Mouse (Mus musculus): Measurements from ENCODE around the gene Fam163a. TPM values are rescaled to one million over a fixed set of nuclear protein-coding genes. Genes with fewer than 3 reads are reported as not detected.
A peak's percentile ranks its signal among the peaks of the same experiment; 100 is the strongest.

Gene Fam163a
- polyA plus RNA-seq, 1 experiment from 2014 or later, result 2.6 TPM

DNA sequence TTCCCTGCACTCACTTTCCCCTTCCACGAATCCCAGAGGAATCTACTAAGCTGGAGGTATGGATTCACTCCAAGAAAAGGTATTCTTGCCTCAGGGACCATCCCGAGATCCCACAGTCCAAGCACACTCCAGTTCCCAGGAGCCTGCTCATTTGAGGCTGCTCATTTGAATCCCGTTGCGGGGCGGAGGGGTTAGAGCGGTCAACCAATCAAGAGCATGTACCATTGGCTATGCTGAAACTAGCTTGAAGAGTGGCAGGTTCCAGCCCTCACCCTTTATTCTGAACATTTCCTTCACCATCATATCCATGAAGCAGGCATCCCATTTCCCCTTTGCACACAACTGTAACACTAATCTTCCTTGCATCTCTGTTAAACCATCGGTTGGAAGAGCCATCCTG, 92.7 kb downstream of the Fam163a start:
- WGBS, result 67% methylated on average over 7 of the region's 7 CpGs
- H3K27ac ChIP-seq (ENCODE audit: low read depth, low read length), result no peak overlapping the region
- no peak for DNase-seq (ENCODE audit: low spot score)
- H3K27me3 ChIP-seq (ENCODE audit: control insufficient read depth, insufficient read depth, low read length), result no peaks in the 10 kb centered on the region
- ATAC-seq (replicated peaks; ENCODE audit: low FRiP score), result no peak
- no peak overlapping the region for H3K4me2 ChIP-seq (ENCODE audit: low read depth, low read length, severe bottlenecking)
- H3K9me3 ChIP-seq (ENCODE audit: control insufficient read depth, low read length), result no peaks in the 10 kb centered on the region
- H3K9ac ChIP-seq (ENCODE audit: low read length), result no peak overlapping the region
- peaks cover 3% of the 10 kb centered on the region; the same call in 1 of the 2 replicates for H3K4me1 ChIP-seq (replicated peaks; ENCODE audit: control insufficient read depth, insufficient read depth, low read length)
- no peak overlapping the region for H3K4me3 ChIP-seq (ENCODE audit: low read depth, low read length)
- no peaks in the 10 kb centered on the region for H3K36me3 ChIP-seq (ENCODE audit: control insufficient read depth, insufficient read depth, low read length)

DNA sequence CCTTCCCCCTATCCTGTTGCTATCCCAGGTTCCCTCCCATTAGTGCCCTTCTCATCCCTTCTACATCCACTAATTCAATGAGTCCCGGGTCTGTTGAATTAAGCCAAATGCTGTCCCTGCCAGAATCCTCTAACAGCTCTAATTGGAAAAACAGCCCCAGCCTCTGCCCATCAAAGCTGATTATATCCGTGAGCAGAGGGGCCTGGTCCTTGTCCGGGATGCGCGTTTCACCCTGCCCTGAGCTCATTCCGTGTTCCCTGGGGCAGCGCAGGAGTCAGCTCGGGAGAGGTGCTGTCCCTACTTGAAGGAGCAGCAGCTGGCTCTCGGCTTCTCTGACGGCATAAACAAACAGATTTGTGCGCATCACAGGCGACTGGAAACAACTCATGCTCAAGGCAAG, 93.1 kb downstream of the Fam163a start:
- H3K4me3 ChIP-seq (ENCODE audit: low read depth, low read length), result no peak overlapping the region
- 34% methylated on average over 12 of the region's 12 CpGs for WGBS
- no peak overlapping the region for H3K4me2 ChIP-seq (ENCODE audit: low read depth, low read length, severe bottlenecking)
- no peaks in the 10 kb centered on the region for H3K27me3 ChIP-seq (ENCODE audit: control insufficient read depth, insufficient read depth, low read length)
- DNase-seq (ENCODE audit: low spot score) (no peak), ATAC-seq (replicated peaks; ENCODE audit: low FRiP score) (no peak)
- no peak overlapping the region for H3K27ac ChIP-seq (ENCODE audit: low read depth, low read length)
- no peaks in the 10 kb centered on the region for H3K36me3 ChIP-seq (ENCODE audit: control insufficient read depth, insufficient read depth, low read length)
- H3K4me1 ChIP-seq (replicated peaks; ENCODE audit: control insufficient read depth, insufficient read depth, low read length), result peaks cover 3% of the 10 kb centered on the region; the same call in 1 of the 2 replicates
- no peaks in the 10 kb centered on the region for H3K9me3 ChIP-seq (ENCODE audit: control insufficient read depth, low read length)
- H3K9ac ChIP-seq (ENCODE audit: low read length), result no peak overlapping the region

GRCm38 (mm10) chr1:156111090-156111489, 93.7 kb downstream of the Fam163a start:
- H3K27me3 ChIP-seq (ENCODE audit: control insufficient read depth, insufficient read depth, low read length), result no peaks in the 10 kb centered on the region
- DNase-seq (ENCODE audit: low spot score), result no peak
- H3K27ac ChIP-seq (ENCODE audit: low read depth, low read length), result no peak overlapping the region

GRCm38 (mm10) chr1:156108400-156108799, 96.4 kb downstream of the Fam163a start:
- H3K4me3 ChIP-seq (ENCODE audit: low read depth, low read length), result no peak overlapping the region
- no peaks in the 10 kb centered on the region for H3K36me3 ChIP-seq (ENCODE audit: control insufficient read depth, insufficient read depth, low read length)
- peaks cover 3% of the 10 kb centered on the region; the same call in 1 of the 2 replicates for H3K4me1 ChIP-seq (replicated peaks; ENCODE audit: control insufficient read depth, insufficient read depth, low read length)
- H3K4me2 ChIP-seq (ENCODE audit: low read depth, low read length, severe bottlenecking), result no peak overlapping the region
- WGBS, result 32% methylated on average over 10 of the region's 10 CpGs
- no peak overlapping the region for H3K27ac ChIP-seq (ENCODE audit: low read depth, low read length)
- H3K27me3 ChIP-seq (ENCODE audit: control insufficient read depth, insufficient read depth, low read length), result no peaks in the 10 kb centered on the region
- ATAC-seq (replicated peaks; ENCODE audit: low FRiP score) (no peak), DNase-seq (ENCODE audit: low spot score) (no peak)
- no peaks in the 10 kb centered on the region for H3K9me3 ChIP-seq (ENCODE audit: control insufficient read depth, low read length)
- no peak overlapping the region for H3K9ac ChIP-seq (ENCODE audit: low read length)

More at GRCm38 (mm10) chr1:156111090-156111489, 93.7 kb downstream of the Fam163a start:
- Histone ChIP-seq H3K4me1 (replicated peaks; ENCODE audit: control insufficient read depth, insufficient read depth, low read length) (peaks cover 3% of the 10 kb centered on the region; the same call in 1 of the 2 replicates), H3K36me3 (ENCODE audit: control insufficient read depth, insufficient read depth, low read length) (no peaks in the 10 kb centered on the region), H3K4me2 (ENCODE audit: low read depth, low read length, severe bottlenecking) (no peak overlapping the region), H3K9me3 (ENCODE audit: control insufficient read depth, low read length) (no peaks in the 10 kb centered on the region), H3K4me3 (ENCODE audit: low read depth, low read length) (no peak overlapping the region), H3K9ac (ENCODE audit: low read length) (no peak overlapping the region)
- no peak for ATAC-seq (replicated peaks; ENCODE audit: low FRiP score)
- WGBS, result 77% methylated on average over 9 of the region's 9 CpGs

- no peaks in the 10 kb centered on the region for H3K27me3 ChIP-seq (ENCODE audit: control insufficient read depth, insufficient read depth, low read length)
- no peaks in the 10 kb centered on the region for H3K36me3 ChIP-seq (ENCODE audit: control insufficient read depth, insufficient read depth, low read length)
- ATAC-seq (replicated peaks; ENCODE audit: low FRiP score) (no peak), DNase-seq (ENCODE audit: low spot score) (no peak)
- no peak overlapping the region for H3K4me2 ChIP-seq (ENCODE audit: low read depth, low read length, severe bottlenecking)
- no peak overlapping the region for H3K9ac ChIP-seq (ENCODE audit: low read length)
- H3K9me3 ChIP-seq (ENCODE audit: control insufficient read depth, low read length), result no peaks in the 10 kb centered on the region
- no peak overlapping the region for H3K27ac ChIP-seq (ENCODE audit: low read depth, low read length)
- 94% methylated on average over 2 of the region's 2 CpGs for WGBS
- H3K4me3 ChIP-seq (ENCODE audit: low read depth, low read length), result no peak overlapping the region
- peaks cover 3% of the 10 kb centered on the region; the same call in 1 of the 2 replicates for H3K4me1 ChIP-seq (replicated peaks; ENCODE audit: control insufficient read depth, insufficient read depth, low read length)
Observed at GRCm38 (mm10) chr1:156107424-156107823, 97.4 kb downstream of the Fam163a start.

DNA sequence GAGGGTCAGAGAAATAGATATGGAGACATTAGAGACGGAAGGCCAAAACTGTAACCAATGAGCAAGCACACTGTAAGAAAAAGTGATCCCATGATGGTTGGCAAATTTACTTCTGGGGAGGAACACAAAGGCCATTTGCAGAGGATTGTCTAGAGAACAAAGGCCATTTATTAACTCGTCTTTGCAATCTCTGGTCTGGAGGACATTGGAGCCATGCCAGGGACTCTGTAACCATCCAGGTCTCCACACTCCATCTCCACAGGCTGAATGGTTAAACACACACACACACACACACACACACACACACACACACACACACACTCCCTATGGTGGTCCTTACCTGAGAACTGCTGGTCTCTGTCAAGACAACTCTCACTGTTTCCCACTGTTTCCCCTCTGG, 99.4 kb downstream of the Fam163a start:
- H3K9me3 ChIP-seq (ENCODE audit: control insufficient read depth, low read length), result no peaks in the 10 kb centered on the region; the same call in 1 of the 2 replicates
- no peak for ATAC-seq (replicated peaks; ENCODE audit: low FRiP score)
- no peak overlapping the region for H3K9ac ChIP-seq (ENCODE audit: low read length)
- H3K36me3 ChIP-seq (ENCODE audit: control insufficient read depth, insufficient read depth, low read length), result no peaks in the 10 kb centered on the region
- H3K27ac ChIP-seq (ENCODE audit: low read depth, low read length), result no peak overlapping the region
- peaks cover 3% of the 10 kb centered on the region; the same call in 1 of the 2 replicates for H3K4me1 ChIP-seq (replicated peaks; ENCODE audit: control insufficient read depth, insufficient read depth, low read length)
- no peaks in the 10 kb centered on the region for H3K27me3 ChIP-seq (ENCODE audit: control insufficient read depth, insufficient read depth, low read length)
- no peak for DNase-seq (ENCODE audit: low spot score)
- 82% methylated on average over 2 of the region's 2 CpGs for WGBS
- no peak overlapping the region for H3K4me3 ChIP-seq (ENCODE audit: low read depth, low read length)
- no peak overlapping the region for H3K4me2 ChIP-seq (ENCODE audit: low read depth, low read length, severe bottlenecking)

- H3K4me1 ChIP-seq (replicated peaks; ENCODE audit: control insufficient read depth, insufficient read depth, low read length), result peaks cover under 1% of the 10 kb centered on the region; the same call in 1 of the 2 replicates
- 90% methylated on average over 2 of the region's 2 CpGs for WGBS
Observed at GRCm38 (mm10) chr1:156103763-156104162, 101.1 kb downstream of the Fam163a start.

DNA sequence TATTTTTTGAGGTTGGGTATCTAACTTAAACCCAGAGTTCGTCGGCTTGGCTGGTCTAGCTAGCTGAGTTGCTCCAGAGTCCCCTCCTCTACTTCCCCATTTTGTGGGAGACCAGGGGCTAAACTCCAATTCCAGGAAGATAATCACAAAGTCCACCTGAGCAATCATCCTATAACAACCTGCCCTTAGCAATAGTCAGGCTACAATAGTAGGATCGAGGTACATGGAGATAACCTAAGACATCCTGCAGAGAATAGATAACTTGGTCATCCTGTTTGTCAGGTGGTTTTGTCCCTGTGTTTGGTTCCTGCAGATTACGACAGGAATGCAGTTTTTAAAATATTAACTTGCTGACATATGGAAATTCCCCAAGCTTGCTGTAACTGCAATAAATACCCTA, 113.0 kb downstream of the Fam163a start:
- ATAC-seq (replicated peaks; ENCODE audit: low FRiP score) (no peak), DNase-seq (ENCODE audit: low spot score) (no peak)
- H3K4me2 ChIP-seq (ENCODE audit: low read depth, low read length, severe bottlenecking), result no peak overlapping the region
- H3K4me1 ChIP-seq (replicated peaks; ENCODE audit: control insufficient read depth, insufficient read depth, low read length), result 0 out of 2 replicates have a peak, but pooled peaks cover 2% of the 10 kb centered on the region
- no peaks in the 10 kb centered on the region for H3K9me3 ChIP-seq (ENCODE audit: control insufficient read depth, low read length)
- no peaks in the 10 kb centered on the region for H3K36me3 ChIP-seq (ENCODE audit: control insufficient read depth, insufficient read depth, low read length)
- no peak overlapping the region for H3K4me3 ChIP-seq (ENCODE audit: low read depth, low read length)
- no peak overlapping the region for H3K27ac ChIP-seq (ENCODE audit: low read depth, low read length)
- H3K27me3 ChIP-seq (ENCODE audit: control insufficient read depth, insufficient read depth, low read length), result no peaks in the 10 kb centered on the region
- no peak overlapping the region for H3K9ac ChIP-seq (ENCODE audit: low read length)
- 92% methylated on average over 4 of the region's 4 CpGs for WGBS

More at GRCm38 (mm10) chr1:156103763-156104162, 101.1 kb downstream of the Fam163a start:
- ATAC-seq (replicated peaks; ENCODE audit: low FRiP score), result no peak
- no peak for DNase-seq (ENCODE audit: low spot score)
- no peak overlapping the region for H3K4me2 ChIP-seq (ENCODE audit: low read depth, low read length, severe bottlenecking)
- H3K27ac ChIP-seq (ENCODE audit: low read depth, low read length), result no peak overlapping the region
- no peaks in the 10 kb centered on the region for H3K27me3 ChIP-seq (ENCODE audit: control insufficient read depth, insufficient read depth, low read length)
- H3K9ac ChIP-seq (ENCODE audit: low read length), result no peak overlapping the region
- no peaks in the 10 kb centered on the region for H3K36me3 ChIP-seq (ENCODE audit: control insufficient read depth, insufficient read depth, low read length)
- H3K9me3 ChIP-seq (ENCODE audit: control insufficient read depth, low read length), result peaks cover 2% of the 10 kb centered on the region; the same call in 1 of the 2 replicates
- no peak overlapping the region for H3K4me3 ChIP-seq (ENCODE audit: low read depth, low read length)

- no peaks in the 10 kb centered on the region for H3K27me3 ChIP-seq (ENCODE audit: control insufficient read depth, insufficient read depth, low read length)
- H3K27ac ChIP-seq (ENCODE audit: low read depth, low read length), result no peak overlapping the region
- peak; percentile 64 for ATAC-seq (replicated peaks; ENCODE audit: low FRiP score)
- no peaks in the 10 kb centered on the region for H3K36me3 ChIP-seq (ENCODE audit: control insufficient read depth, insufficient read depth, low read length)
- 49% methylated on average over 4 of the region's 4 CpGs for WGBS
- DNase-seq (ENCODE audit: low spot score), result peak; percentile 64
- no peak overlapping the region for H3K4me2 ChIP-seq (ENCODE audit: low read depth, low read length, severe bottlenecking)
- no peak overlapping the region for H3K9ac ChIP-seq (ENCODE audit: low read length)
- 0 out of 2 replicates have a peak, but pooled peaks cover 2% of the 10 kb centered on the region for H3K4me1 ChIP-seq (replicated peaks; ENCODE audit: control insufficient read depth, insufficient read depth, low read length)
- H3K4me3 ChIP-seq (ENCODE audit: low read depth, low read length), result no peak overlapping the region
- H3K9me3 ChIP-seq (ENCODE audit: control insufficient read depth, low read length), result no peaks in the 10 kb centered on the region
Observed at GRCm38 (mm10) chr1:156090042-156090441, 114.8 kb downstream of the Fam163a start.

Data from forebrain, embryonic 11.5 days (tissue).